Mouse (Mus musculus) lung, embryonic 15.5 days (tissue): Measurements from ENCODE around the gene Rhot1. TPM values are rescaled to one million over a fixed set of nuclear protein-coding genes. Genes with fewer than 3 reads are reported as not detected.
"Not testable (repeated sequence)": the region's sequence is repeated elsewhere in the genome, so short reads cannot be mapped to it uniquely, and the experiment has no call there.

Experiments
- ATAC-seq: fragments of 200-750 bp; cut with Nextera tagmentation; 2 replicates; pipeline ENCODE4 v1.8.0; 2017; ENCODE audit warnings: moderate number of reproducible peaks, borderline replicate concordance; ENCODE audit not compliant: low FRiP score, low TSS enrichment; ENCODE audit errors: extremely low read depth
- H3K27ac ChIP-seq: fragments of 300-500 bp; sonication (generic); 2 replicates; pipeline ENCODE4 v1.5.1; 2015; ENCODE audit warnings: moderate library complexity, mild to moderate bottlenecking, inconsistent platforms
- H3K27me3 ChIP-seq: fragments of 300-500 bp; sonication (generic); 2 replicates; pipeline ENCODE4 v1.6.1; 2015; ENCODE audit warnings: inconsistent platforms
- H3K36me3 ChIP-seq: fragments of 300-500 bp; sonication (generic); 2 replicates; pipeline ENCODE4 v1.6.1; 2015; ENCODE audit warnings: inconsistent platforms
- H3K4me1 ChIP-seq: fragments of 300-500 bp; sonication (generic); 2 replicates; pipeline ENCODE4 v1.6.1; 2015; ENCODE audit warnings: inconsistent platforms
- H3K4me2 ChIP-seq: fragments of 300-500 bp; sonication (generic); 2 replicates; pipeline ENCODE4 v1.6.1; 2015; ENCODE audit warnings: inconsistent platforms, mild to moderate bottlenecking, moderate library complexity
- H3K4me3 ChIP-seq: fragments of 300-500 bp; sonication (generic); 2 replicates; pipeline ENCODE4 v1.5.1; 2015; ENCODE audit warnings: mild to moderate bottlenecking, inconsistent platforms
- H3K9ac ChIP-seq: fragments of 300-500 bp; sonication (generic); 2 replicates; pipeline ENCODE4 v1.6.1; 2015; ENCODE audit warnings: inconsistent platforms
- H3K9me3 ChIP-seq: fragments of 300-500 bp; sonication (generic); 2 replicates; pipeline ENCODE4 v1.6.1; 2016; ENCODE audit warnings: inconsistent platforms
- WGBS: fragments of 180-500 bp; shearing (Covaris S2); methylation state at CpG from one replicate; pipeline ENCODE4 v1.1.7; 2015; 5-methylcytosine and 5-hydroxymethylcytosine counted together
- polyA plus RNA-seq: library from polyadenylated mRNA; unstranded; fragments of >200 nt; fragmentation: Nextera tagmentation; extraction: Ambion mirVana; gene quantifications from 2 replicates; pipeline ENCODE4 v1.2.1, GENCODE M21; 2015

Rhot1 gene
- polyA plus RNA-seq, 1 experiment from 2014 or later, result 51.6 TPM

GRCm38 (mm10) chr11:80176911-80177895, 31.6 kb upstream of the Rhot1 start:
- ATAC-seq, result no peak
- Histone ChIP-seq H3K9me3 (no peaks in the 10 kb centered on the region), H3K4me1 (no peaks in the 10 kb centered on the region), H3K4me3 (no peak overlapping the region), H3K27me3 (no peaks in the 10 kb centered on the region), H3K4me2 (no peak overlapping the region), H3K9ac (no peak overlapping the region), H3K27ac (no peak overlapping the region), H3K36me3 (no peaks in the 10 kb centered on the region)
- WGBS, result 66% methylated on average over 11 of the region's 11 CpGs

GRCm38 (mm10) chr11:80178316-80178715, 30.5 kb upstream of the Rhot1 start:
- Histone ChIP-seq H3K4me2 (no peak overlapping the region), H3K4me3 (no peak overlapping the region), H3K9ac (no peak overlapping the region), H3K9me3 (no peaks in the 10 kb centered on the region), H3K27ac (no peak overlapping the region), H3K36me3 (no peaks in the 10 kb centered on the region), H3K27me3 (no peaks in the 10 kb centered on the region), H3K4me1 (no peaks in the 10 kb centered on the region)
- ATAC-seq, result no peak
- WGBS, result 76% methylated on average over 8 of the region's 8 CpGs

GRCm38 (mm10) chr11:80181021-80181749, 27.6 kb upstream of the Rhot1 start:
- H3K36me3 ChIP-seq, result no peaks in the 10 kb centered on the region
- ATAC-seq, result no peak
- no peaks in the 10 kb centered on the region for H3K27me3 ChIP-seq
- no peaks in the 10 kb centered on the region for H3K4me1 ChIP-seq
- no peaks in the 10 kb centered on the region for H3K9me3 ChIP-seq
- 64% methylated on average over 5 of the region's 5 CpGs for WGBS
- no peak overlapping the region for H3K9ac ChIP-seq
- H3K4me3 ChIP-seq, result no peak overlapping the region
- H3K27ac ChIP-seq, result no peak overlapping the region
- no peak overlapping the region for H3K4me2 ChIP-seq

GRCm38 (mm10) chr11:80183054-80183704, 25.6 kb upstream of the Rhot1 start:
- Histone ChIP-seq H3K27ac (0 out of 2 replicates have a peak overlapping the region, but pooled peaks have one; percentile 83), H3K4me2 (peak overlapping the region; percentile 78), H3K4me3 (peak overlapping the region; percentile 71), H3K9ac (peak overlapping the region; percentile 78; the same call in 1 of the 2 replicates)
- not testable (repeated sequence) for H3K4me1 ChIP-seq, H3K36me3 ChIP-seq, H3K27me3 ChIP-seq, H3K9me3 ChIP-seq
- ATAC-seq, result peak; percentile 72
- WGBS, result 41% methylated on average over 12 of the region's 12 CpGs

- Histone ChIP-seq H3K9ac (peak within 1 kb of the TSS; percentile 78), H3K36me3 (no peaks in the 10 kb centered on the region), H3K4me3 (peak within 1 kb of the TSS; percentile 71), H3K9me3 (no peaks in the 10 kb centered on the region), H3K27me3 (no peaks in the 10 kb centered on the region), H3K27ac (peak within 1 kb of the TSS; percentile 83), H3K4me2 (peak within 1 kb of the TSS; percentile 78), H3K4me1 (no peaks in the 10 kb centered on the region)
- peak; percentile 94 for ATAC-seq
- 2% methylated on average over 33 of the region's 33 CpGs for WGBS
Measured at GRCm38 (mm10) chr11:80183705-80184255, 25.0 kb upstream of the Rhot1 start, which contains the start of gene Rnf135. Gene Rnf135, plus strand, starts transcription at chr11:80183851.

- no peak for ATAC-seq
- Histone ChIP-seq H3K4me2 (peak overlapping the region; percentile 78), H3K36me3 (no peaks in the 10 kb centered on the region), H3K27me3 (no peaks in the 10 kb centered on the region), H3K9ac (peak overlapping the region; percentile 78; the same call in 1 of the 2 replicates), H3K27ac (peak overlapping the region; percentile 83; the same call in 1 of the 2 replicates), H3K4me1 (no peaks in the 10 kb centered on the region), H3K4me3 (peak overlapping the region; percentile 71), H3K9me3 (no peaks in the 10 kb centered on the region)
- 68% methylated on average over 6 of the region's 6 CpGs for WGBS
Measured at GRCm38 (mm10) chr11:80184531-80185071, 24.2 kb upstream of the Rhot1 start.

- not testable (repeated sequence) for H3K27ac ChIP-seq, H3K36me3 ChIP-seq, H3K4me3 ChIP-seq, H3K27me3 ChIP-seq, H3K9me3 ChIP-seq, H3K4me2 ChIP-seq, H3K9ac ChIP-seq, ATAC-seq, H3K4me1 ChIP-seq
- 55% methylated on average over 5 of the region's 5 CpGs for WGBS
Measured at GRCm38 (mm10) chr11:80185441-80185976, 23.3 kb upstream of the Rhot1 start.

GRCm38 (mm10) chr11:80190280-80190679, 18.5 kb upstream of the Rhot1 start:
- H3K9ac ChIP-seq, result no peak overlapping the region
- H3K4me2 ChIP-seq, result no peak overlapping the region
- H3K4me3 ChIP-seq, result no peak overlapping the region
- no peaks in the 10 kb centered on the region for H3K27me3 ChIP-seq
- H3K27ac ChIP-seq, result no peak overlapping the region
- H3K36me3 ChIP-seq, result peaks cover 8% of the 10 kb centered on the region; the same call in 1 of the 2 replicates
- H3K4me1 ChIP-seq, result no peaks in the 10 kb centered on the region
- no peak for ATAC-seq
- WGBS, result 38% methylated on average over 4 of the region's 4 CpGs
- no peaks in the 10 kb centered on the region for H3K9me3 ChIP-seq

- ATAC-seq, result no peak
- H3K36me3 ChIP-seq, result peaks cover 8% of the 10 kb centered on the region; the same call in 1 of the 2 replicates
- H3K4me2 ChIP-seq, result no peak overlapping the region
- H3K27me3 ChIP-seq, result no peaks in the 10 kb centered on the region
- WGBS, result 64% methylated on average over 4 of the region's 4 CpGs
- no peak overlapping the region for H3K9ac ChIP-seq
- no peak overlapping the region for H3K4me3 ChIP-seq
- H3K27ac ChIP-seq, result no peak overlapping the region
- H3K4me1 ChIP-seq, result no peaks in the 10 kb centered on the region
- H3K9me3 ChIP-seq, result no peaks in the 10 kb centered on the region
Measured at GRCm38 (mm10) chr11:80193827-80194226, 15.0 kb upstream of the Rhot1 start.

GRCm38 (mm10) chr11:80196351-80196750, 12.5 kb upstream of the Rhot1 start:
- ATAC-seq, result no peak
- Histone ChIP-seq H3K9ac (no peak overlapping the region), H3K36me3 (peaks cover 8% of the 10 kb centered on the region; the same call in 1 of the 2 replicates), H3K27ac (no peak overlapping the region), H3K9me3 (no peaks in the 10 kb centered on the region), H3K4me3 (no peak overlapping the region), H3K4me1 (no peaks in the 10 kb centered on the region), H3K4me2 (no peak overlapping the region), H3K27me3 (no peaks in the 10 kb centered on the region)
- WGBS, result 80% methylated on average over 7 of the region's 7 CpGs

- Histone ChIP-seq H3K9ac (no peak overlapping the region), H3K9me3 (no peaks in the 10 kb centered on the region), H3K4me2 (no peak overlapping the region), H3K27ac (no peak overlapping the region), H3K4me1 (no peaks in the 10 kb centered on the region), H3K4me3 (no peak overlapping the region), H3K27me3 (no peaks in the 10 kb centered on the region), H3K36me3 (peaks cover 6% of the 10 kb centered on the region; the same call in 1 of the 2 replicates)
- 93% methylated on average over 3 of the region's 3 CpGs for whole genome bisulfite sequencing
- ATAC-seq, result no peak
Measured at GRCm38 (mm10) chr11:80199316-80199715, 9.5 kb upstream of the Rhot1 start.
